Mouse (Mus musculus) liver, embryonic 12.5 days (tissue): ENCODE measurements around the gene Cyp2c23. TPM values are rescaled to one million over a fixed set of nuclear protein-coding genes. Genes with fewer than 3 reads are reported as not detected.

Experiments
- ATAC-seq: fragments of 200-750 bp; cut with Nextera tagmentation; 2 replicates; pipeline ENCODE4 v1.8.0; 2017; ENCODE audit warnings: moderate number of reproducible peaks, mild to moderate bottlenecking, moderate library complexity
- H3K27ac ChIP-seq: fragments of 300-500 bp; sonication (generic); 2 replicates; pipeline ENCODE4 v1.5.1; 2016; ENCODE audit warnings: mild to moderate bottlenecking
- H3K27me3 ChIP-seq: fragments of 300-500 bp; sonication (generic); replicated peaks from 2 replicates; pipeline ENCODE4 v1.6.1; 2016; ENCODE audit warnings: mild to moderate bottlenecking, moderate library complexity
- H3K36me3 ChIP-seq: fragments of 300-500 bp; sonication (generic); 2 replicates; pipeline ENCODE4 v1.6.1; 2016; ENCODE audit warnings: mild to moderate bottlenecking, moderate library complexity
- H3K4me1 ChIP-seq: fragments of 300-500 bp; sonication (generic); 2 replicates; pipeline ENCODE4 v1.6.1; 2016
- H3K4me2 ChIP-seq: fragments of 300-500 bp; sonication (generic); 2 replicates; pipeline ENCODE4 v1.6.1; 2016; ENCODE audit warnings: mild to moderate bottlenecking, moderate library complexity
- H3K4me3 ChIP-seq: fragments of 300-500 bp; sonication (generic); 2 replicates; pipeline ENCODE4 v1.5.1; 2016; ENCODE audit warnings: mild to moderate bottlenecking, moderate library complexity
- H3K9ac ChIP-seq: fragments of 300-500 bp; sonication (generic); 2 replicates; pipeline ENCODE4 v1.6.1; 2016; ENCODE audit warnings: mild to moderate bottlenecking, moderate library complexity
- H3K9me3 ChIP-seq: fragments of 300-500 bp; sonication (generic); replicated peaks from 2 replicates; pipeline ENCODE4 v1.6.1; 2016; ENCODE audit warnings: mild to moderate bottlenecking, moderate library complexity
- WGBS: fragments of 180-500 bp; shearing (Covaris S2); methylation state at CpG from one replicate; pipeline ENCODE4 v1.1.7; 2016; ENCODE audit not compliant: insufficient replicate concordance; 5-methylcytosine and 5-hydroxymethylcytosine counted together
- polyA plus RNA-seq: library from polyadenylated mRNA; unstranded; fragments of >200 nt; fragmentation: Nextera tagmentation; extraction: Ambion mirVana; gene quantifications from 2 replicates; pipeline ENCODE4 v1.2.1, GENCODE M21; 2016

Cyp2c23 gene
- 5.4 and 6.2 TPM in 2 replicates for polyA plus RNA-seq

- no peak for ATAC-seq
- WGBS = 67% methylated on average over 6 of the region's 8 CpGs
- H3K27me3 ChIP-seq = no peaks in the 10 kb centered on the region
- H3K9me3 ChIP-seq = no peaks in the 10 kb centered on the region
- no peak within 1 kb of the TSS for H3K4me3 ChIP-seq
- H3K36me3 ChIP-seq = no peaks in the 10 kb centered on the region
- H3K4me1 ChIP-seq = no peaks in the 10 kb centered on the region
- no peak within 1 kb of the TSS for H3K4me2 ChIP-seq
- H3K9ac ChIP-seq = no peak within 1 kb of the TSS
- no peak within 1 kb of the TSS for H3K27ac ChIP-seq
These were observed at the start of gene Cyp2c23 for GRCm38 (mm10) chr19:44028972-44029371. Gene Cyp2c23 (minus strand): TSS chr19:44029208.

GRCm38 (mm10) chr19:44077024-44077423 is 48.0 kb upstream of the Cyp2c23 start:
- no peak overlapping the region for H3K27ac ChIP-seq
- ATAC-seq = no peak
- no peaks in the 10 kb centered on the region for H3K9me3 ChIP-seq
- H3K4me2 ChIP-seq = no peak overlapping the region
- H3K4me3 ChIP-seq = no peak overlapping the region
- H3K4me1 ChIP-seq = no peaks in the 10 kb centered on the region
- H3K36me3 ChIP-seq = peaks cover 75% of the 10 kb centered on the region
- no peaks in the 10 kb centered on the region for H3K27me3 ChIP-seq
- no peak overlapping the region for H3K9ac ChIP-seq
- 76% methylated on average over 4 of the region's 4 CpGs for WGBS

- 88% methylated on average over 9 of the region's 9 CpGs for WGBS
- Histone ChIP-seq H3K9me3 (no peaks in the 10 kb centered on the region), H3K27me3 (no peaks in the 10 kb centered on the region), H3K4me1 (no peaks in the 10 kb centered on the region), H3K4me3 (no peak overlapping the region), H3K36me3 (peaks cover 73% of the 10 kb centered on the region), H3K9ac (no peak overlapping the region), H3K27ac (no peak overlapping the region), H3K4me2 (no peak overlapping the region)
- no peak for ATAC-seq
These were observed 47.4 kb upstream of the Cyp2c23 start for GRCm38 (mm10) chr19:44076457-44076856.

GRCm38 (mm10) chr19:44074986-44075385 is 46.0 kb upstream of the Cyp2c23 start:
- Histone ChIP-seq H3K36me3 (peaks cover 65% of the 10 kb centered on the region), H3K4me1 (peaks cover 7% of the 10 kb centered on the region), H3K27me3 (no peaks in the 10 kb centered on the region), H3K4me3 (no peak overlapping the region), H3K4me2 (no peak overlapping the region), H3K27ac (no peak overlapping the region), H3K9ac (no peak overlapping the region), H3K9me3 (no peaks in the 10 kb centered on the region)
- WGBS = 77% methylated on average over 11 of the region's 11 CpGs
- no peak for ATAC-seq

GRCm38 (mm10) chr19:44071166-44071565 is 42.2 kb upstream of the Cyp2c23 start:
- Histone ChIP-seq H3K27ac (no peak overlapping the region), H3K9ac (no peak overlapping the region), H3K9me3 (no peaks in the 10 kb centered on the region), H3K27me3 (no peaks in the 10 kb centered on the region), H3K4me1 (peaks cover 35% of the 10 kb centered on the region), H3K36me3 (peaks cover 33% of the 10 kb centered on the region), H3K4me3 (no peak overlapping the region), H3K4me2 (no peak overlapping the region)
- no peak for ATAC-seq
- WGBS = 76% methylated on average over 5 of the region's 5 CpGs

GRCm38 (mm10) chr19:44069914-44070232 is 40.9 kb upstream of the Cyp2c23 start:
- 6% methylated on average over 4 of the region's 4 CpGs for WGBS

GRCm38 (mm10) chr19:44069121-44069913 is 40.3 kb upstream of the Cyp2c23 start, which contains the start of gene Erlin1:
Gene Erlin1 (minus strand): TSS chr19:44069785.
- Histone ChIP-seq H3K9me3 (no peaks in the 10 kb centered on the region), H3K27ac (peak within 1 kb of the TSS; percentile 68), H3K4me2 (peak within 1 kb of the TSS; percentile 99), H3K36me3 (peaks cover 28% of the 10 kb centered on the region), H3K9ac (peak within 1 kb of the TSS; percentile 78), H3K4me1 (peaks cover 35% of the 10 kb centered on the region), H3K27me3 (no peaks in the 10 kb centered on the region), H3K4me3 (peak within 1 kb of the TSS; percentile 73)
- ATAC-seq = peak; percentile 89
- WGBS = 1% methylated on average over 75 of the region's 75 CpGs

More at GRCm38 (mm10) chr19:44069914-44070232, 40.9 kb upstream of the Cyp2c23 start:
- Histone ChIP-seq H3K4me1 (peaks cover 35% of the 10 kb centered on the region), H3K9me3 (no peaks in the 10 kb centered on the region), H3K36me3 (peaks cover 25% of the 10 kb centered on the region), H3K27ac (peak overlapping the region; percentile 68; the same call in 1 of the 2 replicates), H3K9ac (peak overlapping the region; percentile 78), H3K4me2 (peak overlapping the region; percentile 99), H3K27me3 (no peaks in the 10 kb centered on the region), H3K4me3 (peak overlapping the region; percentile 73)
- no peak for ATAC-seq

- H3K4me2 ChIP-seq = peak overlapping the region; percentile 99
- WGBS = 29% methylated on average over 4 of the region's 4 CpGs
- H3K4me3 ChIP-seq = peak overlapping the region; percentile 73
- ATAC-seq = no peak
- H3K9me3 ChIP-seq = no peaks in the 10 kb centered on the region
- H3K9ac ChIP-seq = peak overlapping the region; percentile 78; the same call in 1 of the 2 replicates
- H3K27ac ChIP-seq = no peak overlapping the region
- peaks cover 35% of the 10 kb centered on the region for H3K4me1 ChIP-seq
- no peaks in the 10 kb centered on the region for H3K27me3 ChIP-seq
- peaks cover 36% of the 10 kb centered on the region for H3K36me3 ChIP-seq
These were observed 39.2 kb upstream of the Cyp2c23 start for GRCm38 (mm10) chr19:44068232-44068631.

- 66% methylated on average over 9 of the region's 9 CpGs for WGBS
- ATAC-seq = no peak
- no peaks in the 10 kb centered on the region for H3K27me3 ChIP-seq
- no peak overlapping the region for H3K27ac ChIP-seq
- H3K4me2 ChIP-seq = peak overlapping the region; percentile 25; the same call in 1 of the 2 replicates
- H3K4me1 ChIP-seq = peaks cover 35% of the 10 kb centered on the region
- H3K9ac ChIP-seq = no peak overlapping the region
- H3K36me3 ChIP-seq = peaks cover 34% of the 10 kb centered on the region
- no peak overlapping the region for H3K4me3 ChIP-seq
- no peaks in the 10 kb centered on the region for H3K9me3 ChIP-seq
These were observed 38.5 kb upstream of the Cyp2c23 start for GRCm38 (mm10) chr19:44067323-44068049.

GRCm38 (mm10) chr19:44064734-44065133 is 35.7 kb upstream of the Cyp2c23 start:
- H3K4me1 ChIP-seq = peaks cover 26% of the 10 kb centered on the region
- H3K27me3 ChIP-seq = no peaks in the 10 kb centered on the region
- no peak overlapping the region for H3K4me2 ChIP-seq
- H3K9me3 ChIP-seq = no peaks in the 10 kb centered on the region
- no peak overlapping the region for H3K9ac ChIP-seq
- H3K36me3 ChIP-seq = peaks cover 50% of the 10 kb centered on the region
- 84% methylated on average over 2 of the region's 2 CpGs for WGBS
- H3K4me3 ChIP-seq = no peak overlapping the region
- H3K27ac ChIP-seq = no peak overlapping the region
- no peak for ATAC-seq

GRCm38 (mm10) chr19:44063773-44064172 is 34.8 kb upstream of the Cyp2c23 start:
- Histone ChIP-seq H3K4me3 (no peak overlapping the region), H3K4me2 (no peak overlapping the region), H3K9me3 (no peaks in the 10 kb centered on the region), H3K9ac (no peak overlapping the region), H3K4me1 (peaks cover 20% of the 10 kb centered on the region), H3K27ac (no peak overlapping the region), H3K27me3 (no peaks in the 10 kb centered on the region), H3K36me3 (peaks cover 59% of the 10 kb centered on the region)
- 79% methylated on average over 7 of the region's 7 CpGs for WGBS
- ATAC-seq = no peak

GRCm38 (mm10) chr19:44060226-44060625 is 31.2 kb upstream of the Cyp2c23 start:
- Histone ChIP-seq H3K9ac (no peak overlapping the region), H3K27ac (no peak overlapping the region), H3K4me3 (no peak overlapping the region), H3K4me2 (no peak overlapping the region), H3K4me1 (no peaks in the 10 kb centered on the region), H3K9me3 (no peaks in the 10 kb centered on the region), H3K36me3 (peaks cover 82% of the 10 kb centered on the region), H3K27me3 (no peaks in the 10 kb centered on the region)
- WGBS = 69% methylated on average over 3 of the region's 3 CpGs
- ATAC-seq = no peak
